Mouse (Mus musculus) thymus, adult 2 months (tissue): ENCODE data around the gene Dach1.

Source experiments
- CTCF ChIP-seq: fragments of 200-500 bp; IDR thresholded peaks from 2 replicates; pipeline ENCODE4 v1.5.1; 2012; ENCODE audit warnings: mild to moderate bottlenecking, control low read depth, low read length, moderate library complexity, borderline replicate concordance; ENCODE audit not compliant: control insufficient read depth, poor library complexity, insufficient read depth; ENCODE audit errors: extremely low read depth
- POLR2A ChIP-seq: fragments of 200-500 bp; IDR thresholded peaks from 2 replicates; pipeline ENCODE4 v1.6.1; 2012; ENCODE audit warnings: mild to moderate bottlenecking, low read length, control low read depth, moderate library complexity; ENCODE audit not compliant: control insufficient read depth, poor library complexity, insufficient read depth; ENCODE audit errors: extremely low read depth

DNA sequence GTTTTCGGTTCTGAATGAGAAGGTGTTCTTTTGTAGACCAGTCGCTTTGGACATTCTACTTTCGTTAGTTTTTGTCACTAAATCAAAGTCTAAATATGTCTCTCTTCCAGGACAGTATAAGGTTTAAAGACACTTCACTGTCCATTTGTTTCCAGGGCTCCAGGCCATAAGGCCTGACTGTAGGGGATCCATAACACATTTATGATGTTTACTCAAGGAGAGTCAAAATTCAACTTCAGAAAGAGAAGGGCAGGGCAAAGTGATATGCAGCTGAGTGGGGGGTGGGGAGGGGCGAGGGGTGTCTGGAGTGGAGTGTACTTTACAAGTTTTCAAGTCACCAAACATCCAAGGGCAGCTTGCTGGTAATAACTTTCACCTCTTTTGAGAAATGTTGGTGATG lies 146.0 kb downstream of the Dach1 start:
- TF ChIP-seq POLR2A (no peak), CTCF (no peak)
